Mouse (Mus musculus): ENCODE data around the gene Krtap6-5. TPM values are rescaled to one million over a fixed set of nuclear protein-coding genes. Genes with fewer than 3 reads are reported as not detected.

The Krtap6-5 gene
- polyA plus RNA-seq, 1 experiment from 2014 or later = not detected

Other genes starting within 250 kb of the Krtap6-5 start
- not detected in 2 replicates for gene Gm20741, start 235.7 kb downstream of the Krtap6-5 start, polyA plus RNA-seq (2015; fragmentation: Nextera tagmentation; extraction: Ambion mirVana)
- not detected in 2 replicates for gene Krtap15, start 227.7 kb downstream of the Krtap6-5 start, polyA plus RNA-seq (2015; fragmentation: Nextera tagmentation; extraction: Ambion mirVana)
- gene Krtap14, start 221.7 kb downstream of the Krtap6-5 start, polyA plus RNA-seq (2015; fragmentation: Nextera tagmentation; extraction: Ambion mirVana) = not detected in 2 replicates
- gene Krtap19-1, start 178.5 kb downstream of the Krtap6-5 start, polyA plus RNA-seq (2015; fragmentation: Nextera tagmentation; extraction: Ambion mirVana) = not detected in 2 replicates
- gene Krtap19-2, start 173.6 kb downstream of the Krtap6-5 start, polyA plus RNA-seq (2015; fragmentation: Nextera tagmentation; extraction: Ambion mirVana) = not detected in 2 replicates
- not detected in 2 replicates for gene Krtap19-3, start 169.8 kb downstream of the Krtap6-5 start, polyA plus RNA-seq (2015; fragmentation: Nextera tagmentation; extraction: Ambion mirVana)
- not detected in 2 replicates for gene Krtap19-4, start 162.8 kb downstream of the Krtap6-5 start, polyA plus RNA-seq (2015; fragmentation: Nextera tagmentation; extraction: Ambion mirVana)
- gene Krtap19-5, start 151.4 kb downstream of the Krtap6-5 start, polyA plus RNA-seq (2015; fragmentation: Nextera tagmentation; extraction: Ambion mirVana) = not detected in 2 replicates
- gene Krtap19-9b, start 115.6 kb downstream of the Krtap6-5 start, polyA plus RNA-seq (2015; fragmentation: Nextera tagmentation; extraction: Ambion mirVana) = not detected in 2 replicates
- gene Krtap16-3, start 85.0 kb downstream of the Krtap6-5 start, polyA plus RNA-seq (2015; fragmentation: Nextera tagmentation; extraction: Ambion mirVana) = not detected in 2 replicates
- gene Krtap22-2, start 37.1 kb downstream of the Krtap6-5 start, polyA plus RNA-seq (2015; fragmentation: Nextera tagmentation; extraction: Ambion mirVana) = not detected in 2 replicates
- gene Gm10229, start 32.6 kb downstream of the Krtap6-5 start, polyA plus RNA-seq (2015; fragmentation: Nextera tagmentation; extraction: Ambion mirVana) = not detected in 2 replicates
- not detected in 2 replicates for gene Krtap6-1, start 16.2 kb downstream of the Krtap6-5 start, polyA plus RNA-seq (2015; fragmentation: Nextera tagmentation; extraction: Ambion mirVana)
- not detected in 2 replicates for gene Gm10228, start 6.4 kb downstream of the Krtap6-5 start, polyA plus RNA-seq (2015; fragmentation: Nextera tagmentation; extraction: Ambion mirVana)
- gene 1110025L11Rik, start 16.1 kb upstream of the Krtap6-5 start, polyA plus RNA-seq (2015; fragmentation: Nextera tagmentation; extraction: Ambion mirVana) = not detected in 2 replicates
- not detected in 2 replicates for gene Krtap6-3, start 36.1 kb upstream of the Krtap6-5 start, polyA plus RNA-seq (2015; fragmentation: Nextera tagmentation; extraction: Ambion mirVana)
- not detected in 2 replicates for gene Gm6358, start 93.0 kb upstream of the Krtap6-5 start, polyA plus RNA-seq (2015; fragmentation: Nextera tagmentation; extraction: Ambion mirVana)
- not detected in 2 replicates for gene Gm10061, start 103.2 kb upstream of the Krtap6-5 start, polyA plus RNA-seq (2015; fragmentation: Nextera tagmentation; extraction: Ambion mirVana)
- not detected in 2 replicates for gene Gm9789, start 110.1 kb upstream of the Krtap6-5 start, polyA plus RNA-seq (2015; fragmentation: Nextera tagmentation; extraction: Ambion mirVana)
- not detected in 2 replicates for gene Gm7735, start 121.6 kb upstream of the Krtap6-5 start, polyA plus RNA-seq (2015; fragmentation: Nextera tagmentation; extraction: Ambion mirVana)
- gene 1110057P08Rik, start 126.9 kb upstream of the Krtap6-5 start, polyA plus RNA-seq (2015; fragmentation: Nextera tagmentation; extraction: Ambion mirVana) = not detected in 2 replicates
- not detected in 2 replicates for gene Krtap20-2, start 158.0 kb upstream of the Krtap6-5 start, polyA plus RNA-seq (2015; fragmentation: Nextera tagmentation; extraction: Ambion mirVana)

Data from forebrain, embryonic 16.5 days (tissue).